Mouse (Mus musculus) lung, embryonic 16.5 days (tissue): ENCODE results near the gene Sox9. TPM values are rescaled to one million over a fixed set of nuclear protein-coding genes. Genes with fewer than 3 reads are reported as not detected.

Experiments
- ATAC-seq: fragments of 200-750 bp; cut with Nextera tagmentation; 2 replicates; pipeline ENCODE4 v1.8.0; 2017; ENCODE audit warnings: low read depth, mild to moderate bottlenecking, moderate library complexity
- H3K27ac ChIP-seq: fragments of 300-500 bp; sonication (generic); 2 replicates; pipeline ENCODE4 v1.5.1; 2014; ENCODE audit warnings: mild to moderate bottlenecking, control low read depth, low read length
- H3K27me3 ChIP-seq: fragments of 300-500 bp; sonication (generic); 2 replicates; pipeline ENCODE4 v1.6.1; 2014; ENCODE audit warnings: low read depth, low read length, mixed read lengths; ENCODE audit not compliant: control insufficient read depth, insufficient read depth
- H3K36me3 ChIP-seq: fragments of 300-500 bp; sonication (generic); 2 replicates; pipeline ENCODE4 v1.6.1; 2014; ENCODE audit warnings: low read length; ENCODE audit not compliant: control insufficient read depth, insufficient read depth
- H3K4me1 ChIP-seq: fragments of 300-500 bp; sonication (generic); replicated peaks from 2 replicates; pipeline ENCODE4 v1.6.1; 2014; ENCODE audit warnings: low read length, mixed read lengths; ENCODE audit not compliant: control insufficient read depth, insufficient read depth
- H3K4me2 ChIP-seq: fragments of 300-500 bp; sonication (generic); 2 replicates; pipeline ENCODE4 v1.6.1; 2014; ENCODE audit warnings: low read depth, low read length, control low read depth
- H3K4me3 ChIP-seq: fragments of 300-500 bp; sonication (generic); 2 replicates; pipeline ENCODE4 v1.5.1; 2014; ENCODE audit warnings: mild to moderate bottlenecking, low read length, control low read depth
- H3K9ac ChIP-seq: fragments of 300-500 bp; sonication (generic); 2 replicates; pipeline ENCODE4 v1.6.1; 2014; ENCODE audit warnings: low read length, control low read depth
- H3K9me3 ChIP-seq: fragments of 300-500 bp; sonication (generic); 2 replicates; pipeline ENCODE4 v1.6.1; 2016; ENCODE audit warnings: low read length; ENCODE audit not compliant: control insufficient read depth
- WGBS: fragments of 180-500 bp; shearing (Covaris S2); extraction: QIAGEN DNeasy Blood & Tissue Kit; methylation state at CpG from one replicate; pipeline ENCODE4 v1.1.7; 2014; 5-methylcytosine and 5-hydroxymethylcytosine counted together
- polyA plus RNA-seq: library from polyadenylated mRNA; unstranded; fragments of >200 nt; fragmentation: Nextera tagmentation; extraction: Ambion mirVana; gene quantifications from 2 replicates; pipeline ENCODE4 v1.2.1, GENCODE M21; 2015

Gene Sox9
- polyA plus RNA-seq, 1 experiment from 2014 or later: 59.5 TPM

- no peaks in the 10 kb centered on the region for H3K36me3 ChIP-seq
- peaks cover 9% of the 10 kb centered on the region; the same call in 1 of the 2 replicates for H3K27me3 ChIP-seq
- no peak for ATAC-seq
- peak overlapping the region; percentile 87 for H3K4me2 ChIP-seq
- H3K4me3 ChIP-seq: peak overlapping the region; percentile 79
- H3K4me1 ChIP-seq: peaks cover 13% of the 10 kb centered on the region; the same call in 1 of the 2 replicates
- H3K9ac ChIP-seq: peak overlapping the region; percentile 32; the same call in 1 of the 2 replicates
- H3K9me3 ChIP-seq: no peaks in the 10 kb centered on the region
- no peak overlapping the region for H3K27ac ChIP-seq
- 33% methylated on average over 8 of the region's 8 CpGs for WGBS
Observed at GRCm38 (mm10) chr11:112785581-112785980, 3.6 kb downstream of the Sox9 start.

- no peaks in the 10 kb centered on the region for H3K36me3 ChIP-seq
- H3K4me2 ChIP-seq: peak overlapping the region; percentile 48
- peaks cover 8% of the 10 kb centered on the region; the same call in 1 of the 2 replicates for H3K4me1 ChIP-seq
- peak overlapping the region; percentile 49; the same call in 1 of the 2 replicates for H3K9ac ChIP-seq
- WGBS: 43% methylated on average over 4 of the region's 4 CpGs
- H3K4me3 ChIP-seq: peak overlapping the region; percentile 32
- no peak for ATAC-seq
- peak overlapping the region; percentile 57 for H3K27ac ChIP-seq
- H3K27me3 ChIP-seq: peaks cover 9% of the 10 kb centered on the region; the same call in 1 of the 2 replicates
- H3K9me3 ChIP-seq: no peaks in the 10 kb centered on the region
Observed at GRCm38 (mm10) chr11:112786427-112786826, 4.4 kb downstream of the Sox9 start.

- no peak overlapping the region for H3K4me3 ChIP-seq
- H3K36me3 ChIP-seq: no peaks in the 10 kb centered on the region
- 10% methylated on average over 13 of the region's 13 CpGs for WGBS
- peaks cover 3% of the 10 kb centered on the region; the same call in 1 of the 2 replicates for H3K9me3 ChIP-seq
- no peak overlapping the region; the same call in 1 of the 2 replicates for H3K27ac ChIP-seq
- ATAC-seq: peak; percentile 42
- peaks cover 9% of the 10 kb centered on the region; the same call in 1 of the 2 replicates for H3K27me3 ChIP-seq
- no peak overlapping the region for H3K9ac ChIP-seq
- peaks cover 8% of the 10 kb centered on the region; the same call in 1 of the 2 replicates for H3K4me1 ChIP-seq
- H3K4me2 ChIP-seq: no peak overlapping the region
Observed at GRCm38 (mm10) chr11:112788296-112788695, 6.3 kb downstream of the Sox9 start.

GRCm38 (mm10) chr11:112796379-112796778 is 14.4 kb downstream of the Sox9 start:
- H3K9me3 ChIP-seq: peaks cover 3% of the 10 kb centered on the region; the same call in 1 of the 2 replicates
- no peak for ATAC-seq
- H3K27me3 ChIP-seq: no peaks in the 10 kb centered on the region
- no peak overlapping the region for H3K9ac ChIP-seq
- WGBS: 72% methylated on average over 5 of the region's 5 CpGs
- H3K36me3 ChIP-seq: no peaks in the 10 kb centered on the region
- no peaks in the 10 kb centered on the region for H3K4me1 ChIP-seq
- H3K27ac ChIP-seq: no peak overlapping the region
- H3K4me3 ChIP-seq: no peak overlapping the region
- H3K4me2 ChIP-seq: no peak overlapping the region

DNA sequence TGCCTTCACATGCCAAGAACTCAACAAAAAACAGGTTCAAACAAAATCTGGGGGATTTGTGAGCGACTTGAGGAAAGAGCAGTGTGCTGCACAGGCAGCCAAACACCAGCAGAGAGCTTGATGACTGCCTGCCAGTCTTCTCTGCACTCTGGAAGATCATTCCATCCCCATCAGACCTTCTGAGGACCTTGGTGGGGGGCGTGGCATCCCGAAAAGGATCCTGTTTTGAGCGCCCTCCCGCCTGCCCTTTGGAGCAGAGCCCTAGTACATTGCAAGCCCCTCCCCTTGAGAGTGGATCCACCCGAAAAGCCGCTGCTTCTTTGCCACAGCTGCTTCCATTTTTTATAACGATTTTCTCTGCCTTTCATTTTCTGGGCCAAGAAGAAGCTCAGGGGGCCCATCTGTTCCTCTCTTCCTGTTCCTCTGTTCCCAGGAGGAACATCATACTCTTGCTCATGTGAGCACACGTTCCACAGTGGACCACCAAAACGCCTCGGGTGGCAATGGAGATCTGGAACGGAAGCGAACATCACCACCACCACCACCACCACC is 16.9 kb downstream of the Sox9 start:
- ATAC-seq: no peak
- no peak overlapping the region for H3K4me2 ChIP-seq
- H3K27me3 ChIP-seq: no peaks in the 10 kb centered on the region
- H3K36me3 ChIP-seq: no peaks in the 10 kb centered on the region
- H3K9ac ChIP-seq: no peak overlapping the region
- WGBS: 56% methylated on average over 13 of the region's 13 CpGs
- H3K4me3 ChIP-seq: no peak overlapping the region
- H3K9me3 ChIP-seq: no peaks in the 10 kb centered on the region
- H3K4me1 ChIP-seq: no peaks in the 10 kb centered on the region
- H3K27ac ChIP-seq: no peak overlapping the region

GRCm38 (mm10) chr11:112801189-112801818 is 19.3 kb downstream of the Sox9 start:
- no peak for ATAC-seq
- 40% methylated on average over 4 of the region's 4 CpGs for WGBS
- H3K27me3 ChIP-seq: no peaks in the 10 kb centered on the region

DNA sequence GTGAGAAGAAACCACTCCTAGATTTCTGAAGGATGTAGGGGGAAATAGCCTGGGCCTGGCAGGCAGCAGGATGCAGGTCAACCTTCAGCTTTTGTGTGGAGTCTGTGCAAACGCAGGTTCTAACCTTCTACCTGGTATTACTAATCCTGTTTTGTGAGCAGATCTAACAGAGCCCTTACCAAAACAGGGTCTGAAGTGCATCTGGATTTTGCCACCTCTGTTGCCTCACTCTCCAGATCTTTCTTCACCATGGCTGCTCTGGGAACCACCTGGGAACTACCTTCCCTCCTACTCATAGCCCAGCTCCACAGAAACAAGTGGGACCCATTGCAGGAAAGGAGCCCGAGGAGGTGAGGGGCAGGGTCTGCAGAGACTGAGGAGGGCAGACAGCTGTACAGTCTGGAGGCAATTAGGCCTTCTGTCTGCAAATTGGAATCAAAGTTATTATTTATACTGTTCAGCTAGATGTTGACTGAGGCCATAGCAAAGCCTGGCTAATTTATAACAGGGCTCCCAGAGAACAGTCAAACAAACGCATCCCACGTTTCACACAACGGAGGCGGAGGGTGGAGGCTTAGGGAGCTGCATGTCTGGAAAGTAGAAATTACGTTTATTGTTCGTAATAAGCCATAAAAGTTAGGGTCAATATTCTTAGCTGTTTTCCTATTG is 25.9 kb downstream of the Sox9 start:
- Histone ChIP-seq H3K36me3 (no peaks in the 10 kb centered on the region), H3K9ac (no peak overlapping the region), H3K27ac (no peak overlapping the region), H3K27me3 (peaks cover 8% of the 10 kb centered on the region; the same call in 1 of the 2 replicates), H3K4me3 (no peak overlapping the region), H3K4me1 (no peaks in the 10 kb centered on the region; the same call in 1 of the 2 replicates), H3K4me2 (no peak overlapping the region), H3K9me3 (no peaks in the 10 kb centered on the region)
- 48% methylated on average over 8 of the region's 8 CpGs for WGBS
- ATAC-seq: no peak

More at GRCm38 (mm10) chr11:112801189-112801818, 19.3 kb downstream of the Sox9 start:
- H3K4me1 ChIP-seq: no peaks in the 10 kb centered on the region
- H3K36me3 ChIP-seq: no peaks in the 10 kb centered on the region
- no peak overlapping the region for H3K4me3 ChIP-seq
- no peak overlapping the region for H3K27ac ChIP-seq
- no peaks in the 10 kb centered on the region for H3K9me3 ChIP-seq
- no peak overlapping the region for H3K4me2 ChIP-seq
- no peak overlapping the region for H3K9ac ChIP-seq

DNA sequence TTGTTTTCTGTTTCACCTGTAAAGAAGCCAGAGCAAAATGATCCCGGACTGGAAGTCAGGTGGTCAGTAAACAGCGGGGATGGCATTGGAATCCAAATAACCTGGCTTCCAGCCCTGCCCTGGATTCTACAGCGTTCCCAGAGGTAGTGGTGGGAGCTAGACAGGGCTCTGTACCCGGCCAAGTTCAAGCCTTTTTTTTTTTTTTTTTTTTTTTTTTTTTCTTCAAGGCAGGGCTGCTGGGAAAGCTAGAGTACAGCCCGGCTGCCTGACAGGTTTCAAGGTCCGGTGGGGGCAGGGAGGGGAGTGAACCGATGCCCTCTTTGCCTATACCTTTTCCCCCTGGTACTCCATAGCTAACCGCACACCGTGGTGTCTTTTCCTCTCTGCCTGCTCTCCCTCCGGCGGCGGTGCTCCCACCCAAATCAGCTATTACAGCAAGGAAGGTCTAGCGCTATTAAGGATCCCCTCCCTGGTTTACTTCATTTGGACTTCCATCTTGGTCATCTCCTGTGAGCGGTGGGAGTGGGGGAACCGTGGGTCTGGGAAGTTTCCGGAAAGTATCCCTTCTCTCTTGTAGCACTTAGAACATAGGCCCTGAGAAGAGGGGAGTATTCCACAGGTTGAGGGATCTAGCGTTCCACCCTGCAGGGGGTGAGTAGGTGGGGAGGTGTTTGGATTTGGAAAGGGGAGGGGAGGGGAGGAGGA is 28.6 kb downstream of the Sox9 start:
- Histone ChIP-seq H3K27me3 (peaks cover 8% of the 10 kb centered on the region; the same call in 1 of the 2 replicates), H3K4me1 (no peaks in the 10 kb centered on the region; the same call in 1 of the 2 replicates), H3K9me3 (no peaks in the 10 kb centered on the region), H3K27ac (no peak overlapping the region), H3K36me3 (no peaks in the 10 kb centered on the region), H3K4me2 (peak overlapping the region; percentile 41), H3K9ac (no peak overlapping the region), H3K4me3 (peak overlapping the region; percentile 23)
- ATAC-seq: peak; percentile 57
- WGBS: 2% methylated on average over 17 of the region's 17 CpGs
